Mouse (Mus musculus) cerebellum, adult (tissue): ENCODE measurements around the gene Olfr1289.

ENCODE experiments used
- ATAC-seq: cut with Nextera tagmentation; 2 replicates; pipeline ENCODE4 v1.9.2; 2017; ENCODE audit warnings: mild to moderate bottlenecking, moderate library complexity, mixed read lengths; ENCODE audit not compliant: insufficient number of reproducible peaks, low FRiP score, low TSS enrichment

The Olfr1289 gene

GRCm38 (mm10) chr2:111480519-111480918 lies at the start of gene Olfr1289:
Gene Olfr1289 (plus strand): TSS chr2:111480819.
- no peak for ATAC-seq

- ATAC-seq, result no peak
Measured at GRCm38 (mm10) chr2:111448842-111449241, 31.8 kb upstream of the Olfr1289 start, which contains the start of gene Olfr1287. Gene Olfr1287 (plus strand): TSS chr2:111449142.

- no peak for ATAC-seq
Measured at GRCm38 (mm10) chr2:111473801-111474200, 6.8 kb upstream of the Olfr1289 start, which contains the start of gene Olfr1288. Gene Olfr1288 (plus strand): TSS chr2:111474101.

- ATAC-seq, result no peak
Measured at GRCm38 (mm10) chr2:111493729-111494128, 13.1 kb downstream of the Olfr1289 start, which contains the start of gene Olfr1290. Gene Olfr1290 (minus strand): TSS chr2:111493829.

- no peak for ATAC-seq
Measured at GRCm38 (mm10) chr2:111496880-111497279, 16.3 kb downstream of the Olfr1289 start, which contains the start of gene Olfr1291-ps1. Gene Olfr1291-ps1 (plus strand): TSS chr2:111497180.

- no peak for ATAC-seq
Measured at GRCm38 (mm10) chr2:111517451-111517850, 36.8 kb downstream of the Olfr1289 start.

GRCm38 (mm10) chr2:111524903-111525302 lies 44.3 kb downstream of the Olfr1289 start, which contains the start of gene Olfr1293-ps:
Gene Olfr1293-ps (plus strand): TSS chr2:111525203.
- no peak for ATAC-seq
